Mouse (Mus musculus) T-cell, adult 2 months (primary cell): ENCODE measurements around the gene D630045J12Rik.

Source experiments
- DNase-seq: peaks from one replicate; pipeline ENCODE4 v3.0.0; 2022; ENCODE audit warnings: low spot score

D630045J12Rik gene

GRCm38 (mm10) chr6:38092539-38092938 is 161.3 kb downstream of the D630045J12Rik start:
- no peak for DNase-seq

- DNase-seq: no peak
Observed at GRCm38 (mm10) chr6:38087242-38088026, 166.4 kb downstream of the D630045J12Rik start.

DNA sequence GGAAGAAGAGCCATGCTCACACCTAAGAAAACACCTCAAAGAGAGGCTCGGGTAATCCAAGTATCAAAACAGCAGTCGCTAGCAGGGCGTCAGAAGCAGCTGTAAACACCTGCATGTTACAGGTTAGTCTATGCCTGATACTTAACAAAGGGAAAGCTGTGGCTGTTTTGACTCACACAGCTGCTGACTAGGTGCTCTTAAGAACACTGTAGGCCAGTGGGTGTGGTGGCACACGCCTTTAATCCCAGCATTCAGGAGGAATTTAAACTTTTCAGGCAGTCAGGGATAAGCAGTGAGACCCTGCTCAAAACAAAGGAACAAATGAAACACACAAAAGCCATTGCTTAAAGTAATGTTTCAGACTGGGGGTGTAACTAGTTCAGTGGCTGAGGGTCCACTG is 170.6 kb downstream of the D630045J12Rik start:
- DNase-seq: no peak

GRCm38 (mm10) chr6:38081727-38082341 is 172.0 kb downstream of the D630045J12Rik start:
- no peak for DNase-seq

DNA sequence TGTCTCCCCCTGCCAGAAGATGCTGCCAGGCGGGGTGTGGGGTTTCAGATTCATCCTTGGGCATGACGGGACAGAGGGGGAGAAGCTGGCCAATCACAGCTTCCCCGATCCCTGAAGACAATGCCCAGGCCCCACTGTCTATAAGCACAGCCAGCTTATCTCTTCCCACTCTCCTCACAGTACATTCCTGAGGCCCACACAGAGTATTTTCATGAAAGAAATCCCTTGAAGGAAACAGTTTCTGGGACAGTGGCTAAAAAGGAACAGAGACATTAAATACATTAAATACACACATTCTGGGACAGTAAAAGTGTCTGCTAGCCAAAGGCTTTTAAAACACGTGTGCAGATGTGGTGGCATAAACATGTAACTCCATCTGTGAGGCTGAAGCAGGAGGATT is 173.4 kb downstream of the D630045J12Rik start:
- no peak for DNase-seq

GRCm38 (mm10) chr6:38073592-38073991 is 180.2 kb downstream of the D630045J12Rik start:
- DNase-seq: no peak
